Mouse (Mus musculus) neural tube, postnatal 0 days (tissue): ENCODE data around the gene Dcst2. TPM values are rescaled to one million over a fixed set of nuclear protein-coding genes. Genes with fewer than 3 reads are reported as not detected.

Source experiments
- polyA plus RNA-seq: library from polyadenylated mRNA; unstranded; fragments of >200 nt; fragmentation: Nextera tagmentation; extraction: Ambion mirVana; gene quantifications from 2 replicates; pipeline ENCODE4 v1.2.1, GENCODE M21; 2015

The Dcst2 gene
- 0.26 and 0.42 TPM in 2 replicates for polyA plus RNA-seq

GRCm38 (mm10) chr3:89361675-89362074, at the start of gene Dcst2:
TSS of gene Dcst2 (plus strand) at chr3:89361975.

DNA sequence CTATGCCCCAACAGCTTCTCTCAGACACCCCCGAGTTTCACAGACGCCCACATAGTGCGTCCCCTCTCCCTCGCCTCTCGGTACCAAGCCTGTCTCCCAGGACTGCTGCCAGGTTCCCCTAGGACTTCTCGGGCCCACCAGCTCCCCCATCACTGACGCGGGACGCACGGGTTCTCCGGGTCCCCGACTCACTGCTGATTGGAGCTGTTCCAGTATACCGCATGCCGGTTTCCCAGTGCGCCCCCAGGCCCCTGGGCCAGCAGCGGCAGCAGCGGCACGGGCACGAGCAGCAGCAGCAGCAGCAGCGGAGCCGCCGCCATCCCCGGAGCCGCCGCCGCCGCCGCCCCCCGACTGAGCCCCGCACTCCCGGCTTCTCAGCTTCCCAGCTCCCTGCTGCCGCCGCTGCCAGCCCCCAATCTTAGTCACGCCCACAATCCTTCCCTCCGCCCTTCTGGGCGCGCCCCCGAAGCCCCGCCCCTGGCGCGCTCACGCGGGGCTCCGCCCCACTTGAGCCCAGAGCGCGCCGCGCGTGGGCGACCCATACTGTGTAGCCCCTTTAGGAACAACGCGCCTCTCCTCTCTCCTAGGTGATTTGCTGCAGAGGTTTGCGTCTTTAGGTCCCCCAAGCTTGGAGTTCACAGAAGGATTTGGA, 39.1 kb upstream of the Dcst2 start, which contains the start of gene Efna3:
Gene Efna3, minus strand, starts transcription at position 452 of the 652 bp plus-strand sequence.

GRCm38 (mm10) chr3:89337721-89338578, 23.8 kb upstream of the Dcst2 start, which contains the start of gene Efna4:
TSS of gene Efna4 (minus strand) at chr3:89338028.

DNA sequence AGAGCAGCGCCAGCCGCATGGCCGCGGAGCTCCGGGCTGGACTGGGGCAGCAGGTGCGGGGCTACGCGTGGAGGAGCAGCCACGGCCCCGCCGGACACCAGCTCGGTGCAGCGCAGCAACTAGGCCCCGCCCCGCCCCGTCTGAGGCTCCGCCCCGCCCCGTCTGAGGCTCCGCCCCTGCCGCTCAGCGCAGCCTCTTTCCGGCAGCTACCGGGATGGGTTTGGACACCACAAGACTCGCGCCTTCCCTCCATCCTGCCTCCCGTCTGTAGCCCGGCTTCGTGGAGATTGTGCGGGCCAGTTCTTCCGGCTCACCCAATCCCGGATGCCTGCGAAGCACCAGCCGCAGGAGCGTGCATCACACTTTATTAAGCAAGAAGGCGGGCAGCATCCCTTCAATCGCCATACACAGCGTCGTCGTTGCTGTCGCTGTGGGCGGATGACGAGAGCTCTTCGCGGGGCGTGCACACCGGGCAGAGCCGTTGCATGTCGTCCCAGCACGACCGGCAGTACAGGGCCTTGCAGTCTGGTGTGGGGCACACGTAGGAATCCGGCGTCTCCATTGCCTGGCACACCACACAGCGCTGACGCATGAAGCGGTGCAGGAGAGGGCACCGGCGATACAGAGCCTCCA, 11.8 kb upstream of the Dcst2 start, which contains the start of gene Adam15:
Gene Adam15, minus strand, starts transcription at position 128 of the 633 bp plus-strand sequence.

DNA sequence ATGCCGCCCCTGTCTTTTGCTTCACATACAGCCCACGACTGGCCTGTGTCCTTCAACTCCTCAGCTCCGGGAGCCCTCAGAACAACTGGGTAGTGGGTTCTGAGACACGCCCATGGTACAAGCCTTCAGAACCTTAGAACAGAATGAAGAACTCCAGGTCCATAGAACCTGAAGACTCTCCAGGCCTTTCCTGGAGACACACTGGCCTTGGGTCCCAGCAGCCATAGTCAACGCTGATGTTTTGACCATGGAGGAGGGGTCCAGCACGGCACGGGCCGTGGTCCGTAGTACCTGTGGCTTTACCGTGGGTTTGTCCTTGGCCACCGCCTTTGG, 3.3 kb downstream of the Dcst2 start, which contains the start of gene Dcst1:
Gene Dcst1, minus strand, starts transcription at position 101 of the 333 bp plus-strand sequence.

GRCm38 (mm10) chr3:89394006-89394893, 32.5 kb downstream of the Dcst2 start, which contains the start of gene Zbtb7b:
TSS of gene Zbtb7b (minus strand) at chr3:89394776.

GRCm38 (mm10) chr3:89402693-89403092, 40.9 kb downstream of the Dcst2 start, which contains the start of gene Lenep:
TSS of gene Lenep (minus strand) at chr3:89402793.

DNA sequence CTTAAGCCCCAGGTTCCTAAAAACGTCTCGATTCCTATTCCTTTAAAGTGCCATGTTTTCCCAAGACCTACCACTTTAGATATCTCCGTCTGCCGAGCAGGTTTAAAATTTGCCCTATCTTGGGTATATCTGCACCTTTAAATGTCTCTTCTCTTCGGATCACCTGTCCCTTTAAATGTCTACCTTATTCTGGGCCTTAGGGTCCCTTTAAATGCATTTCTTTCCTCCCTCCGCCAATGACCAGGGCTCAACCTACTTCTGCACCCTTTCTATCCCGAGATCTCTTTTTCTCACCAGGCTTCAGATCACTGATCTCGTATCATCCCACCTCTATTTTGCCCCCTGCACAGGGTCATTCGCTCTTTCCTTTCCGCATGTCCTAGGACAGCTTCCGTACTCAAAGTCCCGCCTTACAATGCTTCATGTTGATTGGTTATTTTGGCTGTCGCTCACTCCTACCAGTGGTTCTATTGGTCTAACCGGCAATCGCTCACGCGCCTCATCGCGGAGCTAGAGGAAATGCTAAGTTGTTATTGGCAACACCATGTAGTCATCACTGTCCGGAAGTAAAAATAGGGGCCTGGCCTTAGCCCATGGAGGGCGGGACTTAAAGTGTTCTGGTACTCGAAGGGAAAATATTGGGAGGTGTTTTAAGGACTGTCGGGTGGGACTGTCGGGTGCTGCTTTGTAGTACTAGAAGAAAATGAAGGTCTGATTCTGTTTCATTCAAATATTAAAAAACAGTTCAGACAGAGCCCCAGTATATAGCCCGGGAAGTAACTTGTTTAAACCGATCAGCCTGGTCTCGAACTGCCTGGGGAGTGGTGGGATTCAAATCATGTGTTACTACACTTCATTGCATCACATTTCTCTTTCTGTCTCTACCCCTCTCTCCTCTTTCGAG, 50.0 kb downstream of the Dcst2 start, which contains the start of gene Flad1:
Gene Flad1, minus strand, starts transcription at position 381 of the 904 bp plus-strand sequence.

GRCm38 (mm10) chr3:89418170-89418860, 56.5 kb downstream of the Dcst2 start, which contains the start of the genes Cks1b and Shc1:
TSS of gene Cks1b (minus strand) at chr3:89418383.
TSS of gene Shc1 (plus strand) at chr3:89418443.

Other genes with a start within 250 kb of the Dcst2 start
- gene Pklr, start 225.8 kb upstream of the Dcst2 start, polyA plus RNA-seq: 0.05 and 0.23 TPM in 2 replicates
- gene Hcn3, start 201.8 kb upstream of the Dcst2 start, polyA plus RNA-seq: 33.7 and 44.1 TPM in 2 replicates
- 18.0 and 20.4 TPM in 2 replicates for gene Clk2, start 197.2 kb upstream of the Dcst2 start, polyA plus RNA-seq
- 157 and 167 TPM in 2 replicates for gene Scamp3, start 184.5 kb upstream of the Dcst2 start, polyA plus RNA-seq
- 32.2 and 35.7 TPM in 2 replicates for gene Fam189b, start 178.8 kb upstream of the Dcst2 start, polyA plus RNA-seq
- 44.1 and 48.5 TPM in 2 replicates for gene Gba, start 159.0 kb upstream of the Dcst2 start, polyA plus RNA-seq
- 43.9 and 50.6 TPM in 2 replicates for gene Thbs3, start 146.8 kb upstream of the Dcst2 start, polyA plus RNA-seq
- 160 and 167 TPM in 2 replicates for gene Mtx1, start 134.9 kb upstream of the Dcst2 start, polyA plus RNA-seq
- gene Muc1, start 132.9 kb upstream of the Dcst2 start, polyA plus RNA-seq: 0.67 and 1.2 TPM in 2 replicates
- gene Krtcap2, start 116.0 kb upstream of the Dcst2 start, polyA plus RNA-seq: 272 and 290 TPM in 2 replicates
- 48.0 and 58.9 TPM in 2 replicates for gene Trim46, start 115.7 kb upstream of the Dcst2 start, polyA plus RNA-seq
- gene Dpm3, start 102.6 kb upstream of the Dcst2 start, polyA plus RNA-seq: 131 and 136 TPM in 2 replicates
- 56.5 and 58.8 TPM in 2 replicates for gene Slc50a1, start 91.4 kb upstream of the Dcst2 start, polyA plus RNA-seq
- 7.1 and 9.8 TPM in 2 replicates for gene Efna1, start 80.8 kb upstream of the Dcst2 start, polyA plus RNA-seq
- 90.5 and 99.5 TPM in 2 replicates for gene Efna3, start 39.0 kb upstream of the Dcst2 start, polyA plus RNA-seq
- 2.2 and 2.3 TPM in 2 replicates for gene Efna4, start 23.9 kb upstream of the Dcst2 start, polyA plus RNA-seq
- 77.7 and 84.5 TPM in 2 replicates for gene Adam15, start 12.0 kb upstream of the Dcst2 start, polyA plus RNA-seq
- 1.4 and 1.6 TPM in 2 replicates for gene Dcst1, start 3.3 kb downstream of the Dcst2 start, polyA plus RNA-seq
- 1.1 and 1.4 TPM in 2 replicates for gene Zbtb7b, start 32.8 kb downstream of the Dcst2 start, polyA plus RNA-seq
- not detected in 2 replicates for gene Lenep, start 40.8 kb downstream of the Dcst2 start, polyA plus RNA-seq
- gene Flad1, start 49.9 kb downstream of the Dcst2 start, polyA plus RNA-seq: 22.5 and 26.6 TPM in 2 replicates
- 65.2 and 67.0 TPM in 2 replicates for gene Cks1b, start 56.4 kb downstream of the Dcst2 start, polyA plus RNA-seq
- gene Shc1, start 56.5 kb downstream of the Dcst2 start, polyA plus RNA-seq: 13.9 and 16.1 TPM in 2 replicates
- 33.8 and 34.4 TPM in 2 replicates for gene Pygo2, start 68.2 kb downstream of the Dcst2 start, polyA plus RNA-seq
- gene Pbxip1, start 74.7 kb downstream of the Dcst2 start, polyA plus RNA-seq: 25.3 and 29.2 TPM in 2 replicates
- 136 and 148 TPM in 2 replicates for gene Pmvk, start 92.6 kb downstream of the Dcst2 start, polyA plus RNA-seq
- 9.1 and 11.3 TPM in 2 replicates for gene Kcnn3, start 158.2 kb downstream of the Dcst2 start, polyA plus RNA-seq